Mouse (Mus musculus): ENCODE results near the gene Ano7.
"Not testable (repeated sequence)": the region's sequence is repeated elsewhere in the genome, so short reads cannot be mapped to it uniquely, and the experiment has no call there.

The Ano7 gene

DNA sequence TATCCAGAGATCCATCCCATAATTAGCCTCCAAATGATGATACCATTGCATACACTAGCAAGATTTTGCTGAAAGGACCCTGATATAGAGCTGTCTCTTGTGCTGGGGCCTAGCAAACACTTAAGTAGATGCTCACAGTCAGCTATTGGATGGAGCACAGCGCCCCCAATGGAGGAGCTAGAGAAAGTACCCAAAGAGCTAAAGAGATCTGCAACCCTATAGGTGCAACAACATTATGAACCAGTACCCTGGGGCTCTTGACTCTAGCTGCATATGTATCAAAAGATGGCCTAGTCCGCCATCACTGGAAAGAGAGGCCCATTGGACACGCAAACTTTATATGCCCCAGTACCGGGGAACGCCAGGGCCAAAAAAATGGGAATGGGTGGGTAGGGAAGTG, 76.4 kb downstream of the Ano7 start:
- DNase-seq, result not testable (repeated sequence)

DNA sequence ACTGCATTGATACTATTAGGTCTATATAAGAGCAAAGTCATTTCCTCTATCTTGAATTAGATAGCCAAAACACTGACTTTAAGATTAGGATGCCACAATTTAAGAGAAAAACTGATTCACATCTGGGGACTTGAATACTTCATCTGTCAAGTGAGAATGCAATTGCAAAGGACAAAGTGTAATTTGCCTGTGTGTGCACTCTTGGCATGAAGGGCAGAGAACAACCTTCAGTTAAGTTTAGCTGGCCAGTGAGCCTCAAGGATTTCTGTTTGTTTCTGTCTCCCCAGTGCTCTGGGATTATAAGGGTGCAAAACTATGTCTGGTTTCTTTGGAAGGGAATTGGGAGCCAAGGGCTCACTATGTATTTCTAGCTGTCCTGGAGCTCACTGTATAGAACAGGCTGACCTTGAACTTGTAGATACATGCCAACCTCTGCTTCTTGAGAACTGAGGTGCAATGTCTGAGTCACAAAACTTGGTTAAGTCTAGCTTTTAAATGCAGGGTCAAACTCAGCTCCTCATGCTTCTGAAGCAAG, 80.1 kb downstream of the Ano7 start:
- DNase-seq, result no peak

Measured in cerebellum, postnatal 14 days (tissue).